Mouse (Mus musculus) brain, embryonic 18.5 days (tissue): ENCODE results near the gene Phrf1.

Experiments
- DNase-seq: peaks from one replicate; pipeline ENCODE4 v3.0.0-alpha.2; 2012; ENCODE audit warnings: low read depth, low spot score

Phrf1 gene

GRCm38 (mm10) chr7:141228279-141229067 lies at the start of gene Phrf1:
Gene Phrf1 (plus strand): TSS chr7:141228784.
- peak; percentile 75 for DNase-seq

GRCm38 (mm10) chr7:141188194-141188593 lies 40.4 kb upstream of the Phrf1 start:
- DNase-seq, result no peak

- no peak for DNase-seq
Observed at GRCm38 (mm10) chr7:141188733-141189132, 39.9 kb upstream of the Phrf1 start.

GRCm38 (mm10) chr7:141190220-141190619 lies 38.4 kb upstream of the Phrf1 start:
- DNase-seq, result no peak

GRCm38 (mm10) chr7:141191036-141191435 lies 37.5 kb upstream of the Phrf1 start:
- DNase-seq, result no peak

- no peak for DNase-seq
Observed at GRCm38 (mm10) chr7:141191796-141192685, 36.5 kb upstream of the Phrf1 start.

- no peak for DNase-seq
Observed at GRCm38 (mm10) chr7:141192776-141193347, 35.7 kb upstream of the Phrf1 start.

- DNase-seq, result no peak
Observed at GRCm38 (mm10) chr7:141193348-141193856, 35.2 kb upstream of the Phrf1 start.

GRCm38 (mm10) chr7:141193948-141194347 lies 34.6 kb upstream of the Phrf1 start, which contains the start of the genes Hras and Lrrc56:
Gene Hras (minus strand): TSS chr7:141194005.
Gene Lrrc56 (plus strand): TSS chr7:141194157.
- peak; percentile 90 for DNase-seq

GRCm38 (mm10) chr7:141194409-141194808 lies 34.2 kb upstream of the Phrf1 start:
- DNase-seq, result no peak

- DNase-seq, result peak; percentile 73
Observed at GRCm38 (mm10) chr7:141194830-141195229, 33.8 kb upstream of the Phrf1 start.

- DNase-seq, result no peak
Observed at GRCm38 (mm10) chr7:141195754-141196153, 32.8 kb upstream of the Phrf1 start.

- no peak for DNase-seq
Observed at GRCm38 (mm10) chr7:141196619-141197282, 31.8 kb upstream of the Phrf1 start.

- no peak for DNase-seq
Observed at GRCm38 (mm10) chr7:141198121-141198520, 30.5 kb upstream of the Phrf1 start.

- DNase-seq, result no peak
Observed at GRCm38 (mm10) chr7:141204546-141204945, 24.0 kb upstream of the Phrf1 start.

- no peak for DNase-seq
Observed at GRCm38 (mm10) chr7:141205504-141205903, 23.1 kb upstream of the Phrf1 start.

- DNase-seq, result no peak
Observed at GRCm38 (mm10) chr7:141206182-141206937, 22.2 kb upstream of the Phrf1 start.

- DNase-seq, result no peak
Observed at GRCm38 (mm10) chr7:141209526-141209925, 19.1 kb upstream of the Phrf1 start.

- DNase-seq, result no peak
Observed at GRCm38 (mm10) chr7:141210137-141210536, 18.4 kb upstream of the Phrf1 start.

- DNase-seq, result no peak
Observed at GRCm38 (mm10) chr7:141210606-141211131, 17.9 kb upstream of the Phrf1 start.
